Mouse (Mus musculus) midbrain, embryonic 14.5 days (tissue): ENCODE measurements around the gene Nova1. TPM values are rescaled to one million over a fixed set of nuclear protein-coding genes. Genes with fewer than 3 reads are reported as not detected.

Source experiments
- ATAC-seq: fragments of 200-750 bp; cut with Nextera tagmentation; 2 replicates; pipeline ENCODE4 v1.8.0; 2017; ENCODE audit warnings: moderate number of reproducible peaks, moderate library complexity; ENCODE audit not compliant: low FRiP score, low TSS enrichment
- DNase-seq: peaks from one replicate; pipeline ENCODE4 v3.0.0-alpha.2; 2015
- H3K27ac ChIP-seq: fragments of 300-500 bp; sonication (generic); replicated peaks from 2 replicates; pipeline ENCODE4 v1.5.1; 2014; ENCODE audit warnings: mild to moderate bottlenecking, low read depth, low read length, moderate library complexity
- H3K27me3 ChIP-seq: fragments of 300-500 bp; sonication (generic); 2 replicates; pipeline ENCODE4 v1.6.1; 2014; ENCODE audit warnings: low read length, control low read depth, mixed read lengths; ENCODE audit not compliant: control insufficient read depth, insufficient read depth
- H3K36me3 ChIP-seq: fragments of 300-500 bp; sonication (generic); 2 replicates; pipeline ENCODE4 v1.6.1; 2014; ENCODE audit warnings: low read length, control low read depth; ENCODE audit not compliant: control insufficient read depth, insufficient read depth
- H3K4me1 ChIP-seq: fragments of 300-500 bp; sonication (generic); 2 replicates; pipeline ENCODE4 v1.6.1; 2014; ENCODE audit warnings: mild to moderate bottlenecking, antibody characterized with exemption, low read length, control low read depth; ENCODE audit not compliant: control insufficient read depth, insufficient read depth
- H3K4me2 ChIP-seq: fragments of 300-500 bp; sonication (generic); 2 replicates; pipeline ENCODE4 v1.6.1; 2014; ENCODE audit warnings: mild to moderate bottlenecking, low read length, moderate library complexity
- H3K4me3 ChIP-seq: fragments of 300-500 bp; sonication (generic); replicated peaks from 2 replicates; pipeline ENCODE4 v1.5.1; 2014; ENCODE audit warnings: low read depth, low read length
- H3K9ac ChIP-seq: fragments of 300-500 bp; sonication (generic); replicated peaks from 2 replicates; pipeline ENCODE4 v1.6.1; 2014; ENCODE audit warnings: mild to moderate bottlenecking, low read length, moderate library complexity
- H3K9me3 ChIP-seq: fragments of 300-500 bp; sonication (generic); 2 replicates; pipeline ENCODE4 v1.6.1; 2016; ENCODE audit warnings: low read length, control low read depth, mixed read lengths; ENCODE audit not compliant: control insufficient read depth
- WGBS: fragments of 180-500 bp; shearing (Covaris S2); extraction: QIAGEN DNeasy Blood & Tissue Kit; methylation state at CpG from one replicate; pipeline ENCODE4 v1.1.7; 2014; 5-methylcytosine and 5-hydroxymethylcytosine counted together
- polyA plus RNA-seq: library from polyadenylated mRNA; unstranded; fragments of >200 nt; fragmentation: Nextera tagmentation; extraction: Ambion mirVana; gene quantifications from 2 replicates; pipeline ENCODE4 v1.2.1, GENCODE M21; 2014

Gene Nova1
- polyA plus RNA-seq, 1 experiment from 2014 or later = 147 TPM

- Histone ChIP-seq H3K9ac (no peak overlapping the region), H3K4me2 (no peak overlapping the region), H3K9me3 (no peaks in the 10 kb centered on the region), H3K4me3 (no peak overlapping the region), H3K27me3 (no peaks in the 10 kb centered on the region), H3K27ac (no peak overlapping the region), H3K36me3 (no peaks in the 10 kb centered on the region), H3K4me1 (no peaks in the 10 kb centered on the region)
- no peak for DNase-seq
- ATAC-seq = no peak
- WGBS = 68% methylated on average over 8 of the region's 8 CpGs
These were observed 36.1 kb downstream of the Nova1 start for GRCm38 (mm10) chr12:46782301-46783280.

GRCm38 (mm10) chr12:46781481-46781880 is 37.2 kb downstream of the Nova1 start:
- no peak overlapping the region for H3K9ac ChIP-seq
- no peaks in the 10 kb centered on the region for H3K9me3 ChIP-seq
- no peak overlapping the region for H3K4me3 ChIP-seq
- ATAC-seq = no peak
- H3K4me2 ChIP-seq = no peak overlapping the region
- H3K27ac ChIP-seq = no peak overlapping the region
- no peaks in the 10 kb centered on the region for H3K27me3 ChIP-seq
- DNase-seq = no peak
- H3K36me3 ChIP-seq = no peaks in the 10 kb centered on the region
- no peaks in the 10 kb centered on the region for H3K4me1 ChIP-seq

- ATAC-seq (no peak), DNase-seq (no peak)
- H3K9me3 ChIP-seq = no peaks in the 10 kb centered on the region
- no peak overlapping the region for H3K4me2 ChIP-seq
- WGBS = 88% methylated on average over 2 of the region's 2 CpGs
- H3K27ac ChIP-seq = no peak overlapping the region
- no peaks in the 10 kb centered on the region for H3K36me3 ChIP-seq
- H3K4me1 ChIP-seq = no peaks in the 10 kb centered on the region
- no peak overlapping the region for H3K9ac ChIP-seq
- no peaks in the 10 kb centered on the region for H3K27me3 ChIP-seq
- no peak overlapping the region for H3K4me3 ChIP-seq
These were observed 37.7 kb downstream of the Nova1 start for GRCm38 (mm10) chr12:46780983-46781382.

GRCm38 (mm10) chr12:46759450-46759849 is 59.3 kb downstream of the Nova1 start:
- no peak for DNase-seq
- Histone ChIP-seq H3K9me3 (no peaks in the 10 kb centered on the region), H3K27ac (no peak overlapping the region), H3K4me2 (no peak overlapping the region), H3K9ac (no peak overlapping the region), H3K27me3 (no peaks in the 10 kb centered on the region), H3K4me1 (peaks cover 6% of the 10 kb centered on the region; the same call in 1 of the 2 replicates), H3K4me3 (no peak overlapping the region), H3K36me3 (no peaks in the 10 kb centered on the region)
- 58% methylated on average over 7 of the region's 7 CpGs for WGBS
- no peak for ATAC-seq

GRCm38 (mm10) chr12:46754325-46754848 is 64.3 kb downstream of the Nova1 start:
- Histone ChIP-seq H3K9ac (no peak overlapping the region), H3K4me2 (no peak overlapping the region), H3K36me3 (no peaks in the 10 kb centered on the region), H3K4me1 (peaks cover 12% of the 10 kb centered on the region; the same call in 1 of the 2 replicates), H3K4me3 (no peak overlapping the region), H3K27me3 (no peaks in the 10 kb centered on the region), H3K9me3 (no peaks in the 10 kb centered on the region), H3K27ac (0 out of 2 replicates have a peak overlapping the region, but pooled peaks have one; percentile 26)
- WGBS = 52% methylated on average over 4 of the region's 4 CpGs
- DNase-seq (no peak), ATAC-seq (no peak)

GRCm38 (mm10) chr12:46753096-46753495 is 65.6 kb downstream of the Nova1 start:
- DNase-seq (no peak), ATAC-seq (no peak)
- no peak overlapping the region for H3K9ac ChIP-seq
- no peaks in the 10 kb centered on the region for H3K36me3 ChIP-seq
- WGBS = 63% methylated on average over 3 of the region's 3 CpGs
- H3K4me3 ChIP-seq = no peak overlapping the region
- H3K27me3 ChIP-seq = no peaks in the 10 kb centered on the region
- no peak overlapping the region for H3K4me2 ChIP-seq
- H3K9me3 ChIP-seq = no peaks in the 10 kb centered on the region
- H3K27ac ChIP-seq = no peak overlapping the region
- H3K4me1 ChIP-seq = peaks cover 9% of the 10 kb centered on the region; the same call in 1 of the 2 replicates

GRCm38 (mm10) chr12:46733261-46733660 is 85.5 kb downstream of the Nova1 start:
- H3K4me1 ChIP-seq = no peaks in the 10 kb centered on the region
- H3K27ac ChIP-seq = no peak overlapping the region
- H3K4me2 ChIP-seq = no peak overlapping the region
- no peak overlapping the region for H3K4me3 ChIP-seq
- ATAC-seq (no peak), DNase-seq (no peak)
- no peak overlapping the region for H3K9ac ChIP-seq
- H3K27me3 ChIP-seq = no peaks in the 10 kb centered on the region
- no peaks in the 10 kb centered on the region for H3K9me3 ChIP-seq
- no peaks in the 10 kb centered on the region for H3K36me3 ChIP-seq

GRCm38 (mm10) chr12:46731943-46732342 is 86.8 kb downstream of the Nova1 start:
- Histone ChIP-seq H3K27me3 (no peaks in the 10 kb centered on the region), H3K9me3 (no peaks in the 10 kb centered on the region), H3K4me1 (no peaks in the 10 kb centered on the region), H3K9ac (no peak overlapping the region), H3K36me3 (no peaks in the 10 kb centered on the region), H3K27ac (no peak overlapping the region), H3K4me3 (no peak overlapping the region), H3K4me2 (no peak overlapping the region)
- no peak for ATAC-seq
- DNase-seq = no peak
- WGBS = 85% methylated on average over 1 of the region's 1 CpGs
